Mouse (Mus musculus) cerebellum, adult 2 months (tissue): Measurements from ENCODE around the gene Lonp2. TPM values are rescaled to one million over a fixed set of nuclear protein-coding genes. Genes with fewer than 3 reads are reported as not detected.

ENCODE experiments used
- DNase-seq, 2 experiments: peaks; one replicate each; pipeline ENCODE4 v3.0.0; 2021
- H3K27ac ChIP-seq: fragments of 200-500 bp; 2 replicates; pipeline ENCODE4 v1.5.1; 2012; ENCODE audit warnings: low read length, control low read depth, inconsistent platforms; ENCODE audit not compliant: insufficient read depth
- H3K27me3 ChIP-seq: fragments of 200-500 bp; 2 replicates; pipeline ENCODE4 v1.6.1; 2012; ENCODE audit warnings: inconsistent platforms, mild to moderate bottlenecking, low read length, moderate library complexity; ENCODE audit not compliant: control insufficient read depth, insufficient read depth
- H3K4me1 ChIP-seq: fragments of 200-500 bp; 2 replicates; pipeline ENCODE4 v1.6.1; 2011; ENCODE audit warnings: low read length; ENCODE audit not compliant: control insufficient read depth, insufficient read depth
- H3K4me3 ChIP-seq: fragments of 200-500 bp; replicated peaks from 2 replicates; pipeline ENCODE3; 2011; ENCODE audit warnings: mild to moderate bottlenecking, low read depth, low read length, control low read depth; ENCODE audit not compliant: insufficient read depth
- CTCF ChIP-seq: fragments of 200-500 bp; IDR thresholded peaks from 2 replicates; pipeline ENCODE4 v1.5.1; 2011; ENCODE audit warnings: low read depth, mild to moderate bottlenecking, control low read depth, low read length, moderate library complexity, borderline replicate concordance; ENCODE audit not compliant: insufficient read depth
- POLR2A ChIP-seq: fragments of 200-500 bp; IDR thresholded peaks from 2 replicates; pipeline ENCODE4 v1.6.1; 2011; ENCODE audit warnings: low read length, control low read depth, borderline replicate concordance; ENCODE audit not compliant: insufficient read depth
- WGBS: fragments of 180-500 bp; shearing (Covaris S2); methylation state at CpG from one replicate; pipeline ENCODE4 v1.1.7; 2018; 5-methylcytosine and 5-hydroxymethylcytosine counted together
- polyA plus RNA-seq: library from polyadenylated mRNA; depleted of rRNA; stranded (reverse); fragments of >200 nt; gene quantifications from 2 replicates; pipeline ENCODE4 v1.2.3, GENCODE M21; 2012

Lonp2 gene
- polyA plus RNA-seq, 1 experiment = 69.5 TPM

GRCm38 (mm10) chr8:86744313-86745220 is 120.7 kb downstream of the Lonp2 start:
- peaks cover 8% of the 10 kb centered on the region; the same call in 1 of the 2 replicates for H3K4me1 ChIP-seq
- peak in 1 of 2 experiments; percentile 38 for DNase-seq
- peak overlapping the region; percentile 85 for H3K27ac ChIP-seq
- TF ChIP-seq CTCF (no peak), POLR2A (no peak)
- no peaks in the 10 kb centered on the region for H3K27me3 ChIP-seq
- 3% methylated on average over 18 of the region's 18 CpGs for WGBS
- peak overlapping the region; percentile 97 for H3K4me3 ChIP-seq

- H3K4me3 ChIP-seq = peak within 1 kb of the TSS; percentile 97
- no peaks in the 10 kb centered on the region for H3K27me3 ChIP-seq
- peak within 1 kb of the TSS; percentile 85 for H3K27ac ChIP-seq
- TF ChIP-seq POLR2A (peak; percentile 16; the same call in 1 of the 2 replicates), CTCF (no peak)
- peaks cover 8% of the 10 kb centered on the region; the same call in 1 of the 2 replicates for H3K4me1 ChIP-seq
- WGBS = under 1% methylated on average over 42 of the region's 88 CpGs
- peak; percentile 71 to 81 for DNase-seq
Measured at GRCm38 (mm10) chr8:86745221-86745934, 121.5 kb downstream of the Lonp2 start, which contains the start of the genes Gm10638 and Siah1a. Gene Gm10638 (plus strand): TSS chr8:86745699. Gene Siah1a (minus strand): TSS chr8:86745934.

- Histone ChIP-seq H3K27ac (peak overlapping the region; percentile 85), H3K4me3 (peak overlapping the region; percentile 97), H3K4me1 (peaks cover 8% of the 10 kb centered on the region; the same call in 1 of the 2 replicates), H3K27me3 (no peaks in the 10 kb centered on the region)
- TF ChIP-seq POLR2A (peak; percentile 76), CTCF (no peak)
- DNase-seq = peak; percentile 95 to 97
- WGBS = under 1% methylated on average over 61 of the region's 70 CpGs
Measured at GRCm38 (mm10) chr8:86745935-86746441, 122.1 kb downstream of the Lonp2 start.

- DNase-seq = peak; percentile 35 to 51
- no peak for TF ChIP-seq CTCF
- no peak for TF ChIP-seq POLR2A
- WGBS = 4% methylated on average over 11 of the region's 11 CpGs
- peak overlapping the region; percentile 26 for H3K27ac ChIP-seq
- peaks cover 8% of the 10 kb centered on the region; the same call in 1 of the 2 replicates for H3K4me1 ChIP-seq
- H3K4me3 ChIP-seq = peak overlapping the region; percentile 56
- no peaks in the 10 kb centered on the region for H3K27me3 ChIP-seq
Measured at GRCm38 (mm10) chr8:86746511-86746910, 122.7 kb downstream of the Lonp2 start.

GRCm38 (mm10) chr8:86749842-86750241 is 126.0 kb downstream of the Lonp2 start:
- no peak for DNase-seq
- H3K27me3 ChIP-seq = no peaks in the 10 kb centered on the region; the same call in 1 of the 2 replicates
- no peak overlapping the region for H3K27ac ChIP-seq
- WGBS = 63% methylated on average over 2 of the region's 2 CpGs
- no peak for TF ChIP-seq POLR2A
- no peak for TF ChIP-seq CTCF
- H3K4me3 ChIP-seq = no peak overlapping the region
- H3K4me1 ChIP-seq = no peaks in the 10 kb centered on the region; the same call in 1 of the 2 replicates

- WGBS = 13% methylated on average over 23 of the region's 23 CpGs
- Histone ChIP-seq H3K4me3 (peak overlapping the region; percentile 46), H3K27ac (no peak overlapping the region)
Measured at GRCm38 (mm10) chr8:86756948-86757733, 133.3 kb downstream of the Lonp2 start.

GRCm38 (mm10) chr8:86758651-86759050 is 134.8 kb downstream of the Lonp2 start:
- WGBS = 91% methylated on average over 3 of the region's 3 CpGs
- Histone ChIP-seq H3K4me3 (no peak overlapping the region), H3K27ac (no peak overlapping the region), H3K27me3 (no peaks in the 10 kb centered on the region), H3K4me1 (peaks cover 3% of the 10 kb centered on the region; the same call in 1 of the 2 replicates)
- TF ChIP-seq CTCF (no peak), POLR2A (no peak)
- DNase-seq = no peak

More at GRCm38 (mm10) chr8:86756948-86757733, 133.3 kb downstream of the Lonp2 start:
- peak; percentile 36 to 37 for DNase-seq
- H3K27me3 ChIP-seq = no peaks in the 10 kb centered on the region; the same call in 1 of the 2 replicates
- TF ChIP-seq CTCF = no peak
- peaks cover 3% of the 10 kb centered on the region; the same call in 1 of the 2 replicates for H3K4me1 ChIP-seq
